Mouse (Mus musculus): ENCODE results near the gene Ccdc106. TPM values are rescaled to one million over a fixed set of nuclear protein-coding genes. Genes with fewer than 3 reads are reported as not detected.
A peak's percentile ranks its signal among the peaks of the same experiment; 100 is the strongest.
"Not testable (repeated sequence)": the region's sequence is repeated elsewhere in the genome, so short reads cannot be mapped to it uniquely, and the experiment has no call there.

The Ccdc106 gene
- polyA plus RNA-seq, 1 experiment, result 42.4 TPM

DNA sequence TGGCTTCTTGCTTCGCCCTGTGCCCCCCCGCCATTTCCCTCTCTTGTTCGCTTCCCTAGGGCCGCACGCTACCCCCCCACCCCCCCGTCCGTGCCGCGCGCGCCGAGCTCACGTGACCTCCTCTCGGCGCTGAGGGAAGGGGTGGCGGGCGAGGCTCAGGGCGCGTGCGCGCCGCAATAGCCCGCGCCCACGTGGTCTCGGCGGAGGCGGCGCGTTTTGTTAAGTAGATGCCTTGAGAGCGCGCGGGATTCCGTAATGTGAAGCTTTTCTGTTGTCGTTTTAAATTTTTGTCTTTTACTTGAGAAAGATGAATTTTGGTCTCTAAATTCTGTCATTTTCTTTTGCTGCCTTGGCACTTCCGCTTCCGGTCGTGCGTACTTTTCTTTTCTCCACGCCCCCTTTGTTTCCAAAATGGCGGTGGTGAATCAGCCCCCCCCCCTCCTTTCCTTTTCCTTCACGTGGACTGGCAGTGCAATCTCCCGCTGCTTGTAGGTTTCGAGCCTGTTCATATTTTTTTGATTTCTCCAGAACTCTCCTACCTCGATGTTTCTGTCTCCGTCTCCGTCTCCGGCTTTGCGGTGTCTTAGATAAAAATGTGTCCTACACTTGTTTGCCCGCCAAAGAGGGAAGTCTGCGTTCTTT lies 42.1 kb downstream of the Ccdc106 start:
- Histone ChIP-seq H3K4me1 (ENCODE audit: control insufficient read depth, insufficient read depth, low read length) (peaks cover 17% of the 10 kb centered on the region), H3K27ac (ENCODE audit: insufficient read depth, low read length) (peak overlapping the region; percentile 82), H3K27me3 (ENCODE audit: control insufficient read depth, insufficient read depth, low read length) (no peaks in the 10 kb centered on the region), H3K4me3 (replicated peaks; ENCODE audit: insufficient read depth, low read depth, low read length) (peak overlapping the region; percentile 90)
- no peak for DNase-seq
- TF ChIP-seq POLR2A (IDR thresholded peaks at IDR 0.05; ENCODE audit: borderline replicate concordance, insufficient read depth, low read length), result no peak
- under 1% methylated on average over 51 of the region's 51 CpGs for WGBS

DNA sequence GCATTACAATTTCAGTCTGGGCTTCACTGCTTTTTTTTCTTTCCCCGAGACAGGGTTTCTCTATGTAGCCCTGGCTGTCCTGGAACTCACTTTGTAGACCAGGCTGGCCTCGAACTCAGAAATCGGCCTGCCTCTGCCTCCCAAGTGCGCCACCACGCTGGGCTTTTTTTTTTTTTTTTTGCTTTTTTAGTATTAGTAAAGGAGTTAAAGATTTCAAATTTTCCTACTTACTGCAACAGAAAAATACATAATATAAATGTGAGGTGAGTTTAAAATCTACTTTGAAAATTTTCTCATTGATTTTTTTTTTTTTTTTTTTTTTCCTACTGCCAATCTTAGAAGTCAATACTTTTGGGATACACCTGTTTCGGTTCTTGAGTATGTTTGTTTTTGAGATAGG lies 44.5 kb downstream of the Ccdc106 start:
- Histone ChIP-seq H3K27me3 (ENCODE audit: control insufficient read depth, insufficient read depth, low read length) (no peaks in the 10 kb centered on the region), H3K27ac (ENCODE audit: insufficient read depth, low read length) (no peak overlapping the region), H3K4me1 (ENCODE audit: control insufficient read depth, insufficient read depth, low read length) (peaks cover 9% of the 10 kb centered on the region; the same call in 1 of the 2 replicates), H3K4me3 (replicated peaks; ENCODE audit: insufficient read depth, low read depth, low read length) (no peak overlapping the region)
- TF ChIP-seq CTCF (IDR thresholded peaks at IDR 0.05; ENCODE audit: borderline replicate concordance, insufficient read depth, low read depth, low read length) (no peak), POLR2A (IDR thresholded peaks at IDR 0.05; ENCODE audit: borderline replicate concordance, insufficient read depth, low read length) (no peak)
- no peak for DNase-seq
- 94% methylated on average over 6 of the region's 6 CpGs for WGBS

DNA sequence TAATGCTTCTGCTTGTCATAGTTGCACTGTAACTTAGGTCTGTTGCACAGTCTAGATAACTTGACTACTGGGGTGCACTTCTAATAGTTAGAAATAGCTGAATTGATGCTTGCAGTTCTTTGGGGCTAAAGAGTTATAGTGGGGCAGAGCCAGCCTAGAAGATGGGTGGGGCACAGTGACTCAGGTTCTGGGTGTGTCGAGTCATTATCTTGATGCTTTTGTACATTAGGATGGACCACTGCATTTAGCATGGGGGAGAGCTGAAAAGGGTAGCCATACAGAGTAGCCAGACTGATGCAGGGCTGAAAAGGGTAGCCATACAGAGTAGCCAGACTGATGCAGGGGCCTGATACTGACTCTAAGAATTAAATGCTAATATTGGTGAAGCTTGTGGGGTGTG lies 53.2 kb downstream of the Ccdc106 start:
- no peak overlapping the region for H3K4me3 ChIP-seq (replicated peaks; ENCODE audit: insufficient read depth, low read depth, low read length)
- H3K27ac ChIP-seq (ENCODE audit: insufficient read depth, low read length), result no peak overlapping the region
- H3K27me3 ChIP-seq (ENCODE audit: control insufficient read depth, insufficient read depth, low read length), result no peaks in the 10 kb centered on the region
- no peak for DNase-seq
- TF ChIP-seq POLR2A (IDR thresholded peaks at IDR 0.05; ENCODE audit: borderline replicate concordance, insufficient read depth, low read length), result no peak
- TF ChIP-seq CTCF (IDR thresholded peaks at IDR 0.05; ENCODE audit: borderline replicate concordance, insufficient read depth, low read depth, low read length), result no peak
- peaks cover 8% of the 10 kb centered on the region for H3K4me1 ChIP-seq (ENCODE audit: control insufficient read depth, insufficient read depth, low read length)
- 78% methylated on average over 1 of the region's 1 CpGs for WGBS

DNA sequence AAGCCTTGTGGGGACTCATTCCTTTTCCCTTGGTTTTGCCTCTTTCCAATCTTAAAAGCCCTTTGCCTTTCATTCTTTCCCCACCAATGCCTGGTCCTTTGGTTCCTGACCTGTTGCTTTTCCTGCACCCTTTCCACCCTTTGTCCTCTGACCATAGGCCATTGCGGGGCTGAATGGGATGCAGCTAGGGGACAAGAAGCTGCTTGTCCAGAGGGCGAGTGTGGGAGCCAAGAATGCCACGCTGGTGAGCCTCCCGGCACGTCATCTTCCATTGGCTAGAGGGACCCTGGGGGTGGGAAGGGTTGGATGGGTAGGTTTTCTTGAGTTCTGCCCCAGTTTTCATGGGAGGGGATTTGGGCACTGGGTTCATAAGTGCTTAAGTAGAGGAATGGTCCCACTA lies 54.6 kb downstream of the Ccdc106 start:
- Histone ChIP-seq H3K27ac (ENCODE audit: insufficient read depth, low read length) (no peak overlapping the region), H3K4me1 (ENCODE audit: control insufficient read depth, insufficient read depth, low read length) (peaks cover 8% of the 10 kb centered on the region), H3K4me3 (replicated peaks; ENCODE audit: insufficient read depth, low read depth, low read length) (no peak overlapping the region), H3K27me3 (ENCODE audit: control insufficient read depth, insufficient read depth, low read length) (no peaks in the 10 kb centered on the region)
- WGBS, result 85% methylated on average over 5 of the region's 5 CpGs
- no peak for DNase-seq
- no peak for TF ChIP-seq POLR2A (IDR thresholded peaks at IDR 0.05; ENCODE audit: borderline replicate concordance, insufficient read depth, low read length)
- TF ChIP-seq CTCF (IDR thresholded peaks at IDR 0.05; ENCODE audit: borderline replicate concordance, insufficient read depth, low read depth, low read length), result no peak

DNA sequence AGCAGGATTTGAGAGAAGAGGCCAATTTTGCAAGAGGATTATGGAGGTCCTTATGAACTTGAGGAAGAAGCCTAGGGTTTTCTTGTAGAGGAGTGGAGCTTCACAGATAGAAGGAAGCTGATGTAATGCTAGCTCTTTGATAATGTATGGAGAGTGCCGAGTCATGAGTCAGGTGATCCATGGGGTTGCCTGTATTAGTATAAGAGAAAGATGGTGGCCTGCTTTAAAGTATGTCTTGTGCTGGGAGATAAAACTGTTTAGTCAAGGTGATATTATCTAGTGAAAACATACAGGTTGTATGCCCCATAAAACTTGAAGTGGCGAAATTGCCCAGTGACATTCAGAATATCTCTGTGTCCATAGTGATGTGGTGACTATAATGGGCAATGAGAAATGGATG lies 56.6 kb downstream of the Ccdc106 start:
- 92% methylated on average over 2 of the region's 2 CpGs for WGBS
- Histone ChIP-seq H3K4me1 (ENCODE audit: control insufficient read depth, insufficient read depth, low read length) (0 out of 2 replicates have a peak, but pooled peaks cover 2% of the 10 kb centered on the region), H3K27ac (ENCODE audit: insufficient read depth, low read length) (no peak overlapping the region), H3K27me3 (ENCODE audit: control insufficient read depth, insufficient read depth, low read length) (no peaks in the 10 kb centered on the region), H3K4me3 (replicated peaks; ENCODE audit: insufficient read depth, low read depth, low read length) (no peak overlapping the region)
- DNase-seq, result no peak
- no peak for TF ChIP-seq POLR2A (IDR thresholded peaks at IDR 0.05; ENCODE audit: borderline replicate concordance, insufficient read depth, low read length)

DNA sequence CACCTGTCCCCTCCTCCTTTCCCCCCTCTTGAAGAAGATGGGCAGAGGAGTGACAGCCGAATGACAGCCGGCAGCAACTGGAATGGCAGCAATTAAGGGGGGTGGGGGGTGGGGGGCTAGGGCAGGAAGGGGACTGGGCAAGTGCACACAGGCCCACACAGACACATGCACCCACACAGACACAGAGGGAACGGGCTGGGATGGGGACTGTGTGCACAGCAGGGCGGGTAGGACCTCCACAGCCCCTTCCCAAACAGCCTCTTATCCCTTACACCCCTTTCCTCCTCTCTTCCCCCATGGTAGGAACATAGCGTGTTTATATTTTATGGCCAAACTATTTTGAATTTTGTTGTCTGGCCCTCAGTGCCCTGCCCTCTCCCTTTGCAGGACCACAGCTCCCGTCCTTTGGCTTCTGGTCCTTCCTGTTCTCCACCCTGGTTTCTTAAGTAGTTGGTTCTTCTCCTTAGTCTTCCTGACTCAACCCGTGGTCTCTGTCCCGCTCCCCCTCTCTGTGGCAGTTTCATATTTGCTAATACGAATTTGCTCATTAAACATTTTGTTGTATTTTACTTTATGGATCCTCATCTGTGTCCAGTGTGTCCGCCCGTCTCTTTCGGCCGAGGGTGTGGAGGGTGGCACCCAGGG lies 59.1 kb downstream of the Ccdc106 start:
- H3K4me1 ChIP-seq (ENCODE audit: control insufficient read depth, insufficient read depth, low read length); DNase-seq; H3K27me3 ChIP-seq (ENCODE audit: control insufficient read depth, insufficient read depth, low read length): not testable (repeated sequence)
- peak overlapping the region; percentile 82 for H3K4me3 ChIP-seq (replicated peaks; ENCODE audit: insufficient read depth, low read depth, low read length)
- H3K27ac ChIP-seq (ENCODE audit: insufficient read depth, low read length), result peak overlapping the region; percentile 36; the same call in 1 of the 2 replicates
- 39% methylated on average over 11 of the region's 13 CpGs for WGBS

DNA sequence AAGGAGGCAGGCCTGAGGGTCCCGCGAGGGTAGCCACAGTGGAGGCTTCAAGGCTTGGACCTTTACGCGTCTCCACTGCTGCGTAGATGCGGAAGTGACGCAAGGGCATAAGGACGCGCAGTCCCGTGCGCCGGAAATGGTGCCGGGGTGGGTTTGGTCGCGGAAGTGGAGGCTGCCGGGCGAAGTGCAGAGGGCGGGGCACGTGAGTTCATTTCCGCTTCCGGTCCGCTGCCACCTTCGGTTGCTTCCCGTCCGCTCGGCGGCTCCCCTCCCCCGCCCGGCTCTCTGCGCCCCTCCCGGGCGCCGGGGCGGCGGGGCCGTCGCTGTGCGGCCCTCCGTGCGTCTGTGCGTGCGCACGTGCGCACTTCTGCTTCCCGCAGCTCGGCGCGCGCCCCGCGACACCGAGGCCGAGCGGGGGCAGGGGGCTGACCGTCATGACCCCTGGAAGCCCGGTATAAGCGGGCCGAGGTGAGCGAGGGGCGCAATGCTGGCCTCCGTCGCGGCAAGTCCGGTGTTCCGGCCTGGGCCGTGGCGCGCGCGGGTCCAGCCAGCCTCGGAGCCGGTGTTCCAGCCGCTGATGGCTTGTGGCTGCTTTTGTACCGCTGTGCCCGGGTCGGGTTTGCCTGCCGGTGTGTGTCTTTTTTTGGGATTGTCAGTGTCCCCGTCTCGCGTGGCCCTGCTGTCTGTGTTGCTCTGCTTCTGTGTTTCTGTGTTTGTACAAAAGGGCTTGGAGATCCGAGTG lies 59.8 kb downstream of the Ccdc106 start, which contains the start of gene Epn1:
TSS of gene Epn1 (plus strand) at position 226 of the 742 bp plus-strand sequence.
- under 1% methylated on average over 81 of the region's 81 CpGs for WGBS
- peak; percentile 97 for DNase-seq
- Histone ChIP-seq H3K4me3 (replicated peaks; ENCODE audit: insufficient read depth, low read depth, low read length) (peak within 1 kb of the TSS; percentile 82), H3K27ac (ENCODE audit: insufficient read depth, low read length) (peak within 1 kb of the TSS; percentile 77), H3K27me3 (ENCODE audit: control insufficient read depth, insufficient read depth, low read length) (no peaks in the 10 kb centered on the region), H3K4me1 (ENCODE audit: control insufficient read depth, insufficient read depth, low read length) (no peaks in the 10 kb centered on the region; the same call in 1 of the 2 replicates)
- TF ChIP-seq CTCF (IDR thresholded peaks at IDR 0.05; ENCODE audit: borderline replicate concordance, insufficient read depth, low read depth, low read length) (no peak), POLR2A (IDR thresholded peaks at IDR 0.05; ENCODE audit: borderline replicate concordance, insufficient read depth, low read length) (peak; percentile 74)

DNA sequence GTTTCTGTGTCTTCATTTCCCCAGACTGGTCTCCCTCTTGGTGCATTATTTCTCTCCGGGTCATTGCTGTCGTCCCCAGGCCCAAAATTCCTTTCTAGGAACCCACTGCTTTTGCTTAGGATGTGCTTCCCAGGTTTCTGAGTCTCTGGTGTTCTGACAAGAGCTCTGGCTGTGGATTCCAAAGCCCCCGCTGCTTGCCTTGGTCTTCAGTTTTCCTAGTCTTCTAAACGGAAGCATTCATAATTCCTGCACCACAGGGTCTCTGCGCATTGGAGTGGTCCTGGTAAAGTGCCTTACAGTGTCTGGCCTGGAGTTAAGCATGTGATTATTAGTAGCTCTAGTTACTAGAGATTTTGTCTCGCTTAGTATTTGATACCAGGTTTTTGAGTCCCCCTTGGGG lies 60.5 kb downstream of the Ccdc106 start:
- DNase-seq, result no peak
- H3K27ac ChIP-seq (ENCODE audit: insufficient read depth, low read length), result peak overlapping the region; percentile 77; the same call in 1 of the 2 replicates
- TF ChIP-seq CTCF (IDR thresholded peaks at IDR 0.05; ENCODE audit: borderline replicate concordance, insufficient read depth, low read depth, low read length) (no peak), POLR2A (IDR thresholded peaks at IDR 0.05; ENCODE audit: borderline replicate concordance, insufficient read depth, low read length) (no peak)
- WGBS, result 8% methylated on average over 6 of the region's 6 CpGs
- H3K4me1 ChIP-seq (ENCODE audit: control insufficient read depth, insufficient read depth, low read length), result peaks cover 2% of the 10 kb centered on the region
- peak overlapping the region; percentile 82 for H3K4me3 ChIP-seq (replicated peaks; ENCODE audit: insufficient read depth, low read depth, low read length)
- H3K27me3 ChIP-seq (ENCODE audit: control insufficient read depth, insufficient read depth, low read length), result no peaks in the 10 kb centered on the region

All from cerebellum, adult 2 months (tissue).